Mouse (Mus musculus) CH12.LX (cell line): Measurements from ENCODE around the gene Hlcs. TPM values are rescaled to one million over a fixed set of nuclear protein-coding genes. Genes with fewer than 3 reads are reported as not detected.

Experiments used
- DNase-seq: peaks from one replicate; pipeline ENCODE4 v3.0.0-alpha.2; 2013; ENCODE audit errors: extremely low read depth
- H3K27ac ChIP-seq: 2 replicates; pipeline ENCODE4 v1.5.1; 2012; ENCODE audit warnings: low read depth, mild to moderate bottlenecking, control low read depth, moderate library complexity; ENCODE audit not compliant: insufficient read depth
- H3K27me3 ChIP-seq: replicated peaks from 2 replicates; pipeline ENCODE3; 2012; ENCODE audit warnings: inconsistent platforms
- H3K36me3 ChIP-seq, 2 experiments: replicated peaks in 1 of 2; 2 replicates each; pipeline versions ENCODE3 to v1.6.1; 2012; ENCODE audit warnings: inconsistent platforms in 1 of 2, low read length in 1 of 2, mild to moderate bottlenecking in 1 of 2, mixed read lengths in 1 of 2, moderate library complexity in 1 of 2; ENCODE audit not compliant: control insufficient read depth in 1 of 2, insufficient read depth in 1 of 2
- H3K4me1 ChIP-seq, 2 experiments: 2 replicates each; pipeline ENCODE4 v1.6.1; 2012; ENCODE audit warnings: inconsistent platforms in 1 of 2, moderate library complexity in 1 of 2; ENCODE audit not compliant: insufficient read depth in 2 of 2, control insufficient read depth in 1 of 2
- H3K4me2 ChIP-seq: 2 replicates; pipeline ENCODE4 v1.6.1; 2012; ENCODE audit warnings: low read depth, mild to moderate bottlenecking, control low read depth; ENCODE audit not compliant: poor library complexity, insufficient read depth, severe bottlenecking
- H3K4me3 ChIP-seq, 3 experiments: fragments of 150-350 bp in 1 of 3; sonication (generic) in 1 of 3; replicated peaks in 1 of 3; 2 replicates each; pipeline versions ENCODE3 to v1.5.1; 2011 to 2012; ENCODE audit warnings: low read depth in 2 of 3, low read length in 2 of 3, mild to moderate bottlenecking in 2 of 3, moderate library complexity in 2 of 3, control low read depth in 1 of 3, improper control_type of control experiment in 1 of 3, inconsistent platforms in 1 of 3, mixed read lengths in 1 of 3; ENCODE audit not compliant: poor library complexity in 1 of 3
- H3K79me2 ChIP-seq: replicated peaks from 2 replicates; pipeline ENCODE4 v1.6.1; 2012; ENCODE audit warnings: mild to moderate bottlenecking, moderate library complexity; ENCODE audit not compliant: control insufficient read depth, poor library complexity, insufficient read depth, severe bottlenecking; ENCODE audit errors: extremely low read depth
- H3K9ac ChIP-seq: 2 replicates; pipeline ENCODE4 v1.6.1; 2012; ENCODE audit warnings: low read depth, mild to moderate bottlenecking, control low read depth, moderate library complexity; ENCODE audit not compliant: insufficient read depth
- H3K9me3 ChIP-seq: replicated peaks from 2 replicates; pipeline ENCODE3; 2012; ENCODE audit warnings: low read length, inconsistent platforms, mixed read lengths
- JUN ChIP-seq: IDR thresholded peaks from 2 replicates; pipeline ENCODE4 v1.6.1; 2011; ENCODE audit warnings: low read depth, mild to moderate bottlenecking, low read length, improper control_type of control experiment, moderate library complexity; ENCODE audit not compliant: insufficient read depth
- NELFE ChIP-seq: IDR thresholded peaks from 2 replicates; pipeline ENCODE4 v1.6.1; 2011; ENCODE audit warnings: low read depth, low read length, improper control_type of control experiment
- NRF1 ChIP-seq: IDR thresholded peaks from 2 replicates; pipeline ENCODE4 v1.6.1; 2014; ENCODE audit warnings: low read depth, mild to moderate bottlenecking, inconsistent platforms, low read length, improper control_type of control experiment, moderate library complexity
- POLR2A ChIP-seq: IDR thresholded peaks from 2 replicates; pipeline ENCODE4 v1.6.1; 2011; ENCODE audit warnings: low read depth, mild to moderate bottlenecking, improper control_type of control experiment, low read length
- RCOR1 ChIP-seq: conservative IDR thresholded peaks from 2 replicates; pipeline ENCODE4 v1.6.1; 2012; ENCODE audit warnings: low read depth, mild to moderate bottlenecking, inconsistent platforms, low read length, improper control_type of control experiment
- SIN3A ChIP-seq: IDR thresholded peaks from 2 replicates; pipeline ENCODE4 v1.6.1; 2012; ENCODE audit warnings: low read length, improper control_type of control experiment, inconsistent platforms
- USF2 ChIP-seq: conservative IDR thresholded peaks from 2 replicates; pipeline ENCODE4 v1.6.1; 2011; ENCODE audit warnings: low read depth, low read length, improper control_type of control experiment
- dilution Hi-C: fragments of 300-500 bp; cut with MboI; formaldehyde crosslinking; loops from 2 replicates; pipeline ENCODE4 v1.14.3; 2020; ENCODE audit warnings: low sequenced_read_pairs; ENCODE audit not compliant: extremely low pct_unique_long_range_greater_than_20kb, extremely low pct_ligation_motif_present
- in situ Hi-C: fragments of 300-500 bp; cut with MboI; formaldehyde crosslinking; loops from 3 replicates; pipeline ENCODE4 v1.14.3; 2019; ENCODE audit warnings: low sequenced_read_pairs, low pct_ligation_motif_present, low pct_unique_long_range_greater_than_20kb, mixed read lengths
- polyA plus RNA-seq: library from polyadenylated mRNA; unstranded; fragments of >175 nt; gene quantifications from 2 replicates; pipeline ENCODE4 v1.2.1, GENCODE M21; 2012; ENCODE audit warnings: low read depth; ENCODE audit not compliant: insufficient read length
- total RNA-seq, 2 experiments: library from RNA; depleted of rRNA; stranded (reverse); fragments of 300-350 nt in 1 of 2; fragments of >200 nt in 1 of 2; gene quantifications; 2 replicates each; pipeline ENCODE4 v1.2.3; 2012 to 2014

Hlcs gene
- total and polyA plus RNA-seq, 3 experiments = 5.3 to 12.5 (median 9.4) TPM

GRCm38 (mm10) chr16:94079075-94079855 is 234.1 kb downstream of the Hlcs start:
- peaks cover 0 to 6% of the 10 kb centered on the region in 2 experiments; a peak in 2 of 4 replicates for H3K4me1 ChIP-seq
- H3K79me2 ChIP-seq = no peaks in the 10 kb centered on the region
- no peak overlapping the region for H3K4me3 ChIP-seq
- no peak overlapping the region for H3K9ac ChIP-seq
- in situ Hi-C loops = loop anchor here (5.0 kb wide), 1 partner anchor 33 kb away; no protein-coding TSS in a partner anchor
- no peak for TF ChIP-seq POLR2A
- TF ChIP-seq NELFE = no peak
- no peak for TF ChIP-seq SIN3A
- TF ChIP-seq RCOR1 = no peak
- no peak for TF ChIP-seq USF2
- no peak for TF ChIP-seq NRF1
- no peak for TF ChIP-seq JUN
- no peaks in the 10 kb centered on the region for H3K27me3 ChIP-seq
- no peaks in the 10 kb centered on the region for H3K36me3 ChIP-seq
- no peak overlapping the region for H3K4me2 ChIP-seq
- H3K27ac ChIP-seq = no peak overlapping the region
- dilution Hi-C loops = no loop called here
- no peak for DNase-seq
- peaks cover 10% of the 10 kb centered on the region for H3K9me3 ChIP-seq

Other genes with a start within 250 kb of the Hlcs start
- not detected in 2 replicates for gene Sim2, start 228.6 kb downstream of the Hlcs start, total RNA-seq (2012; rRNA removed)
- not detected in 2 replicates for gene Sim2, start 228.6 kb downstream of the Hlcs start, total RNA-seq (2014; rRNA removed)
- not detected in 2 replicates for gene Sim2, start 228.6 kb downstream of the Hlcs start, polyA plus RNA-seq
- gene Ripply3, start 14.8 kb upstream of the Hlcs start, total RNA-seq (2012; rRNA removed) = 6.1 and 6.5 TPM in 2 replicates
- 0.20 and 0.28 TPM in 2 replicates for gene Ripply3, start 14.8 kb upstream of the Hlcs start, total RNA-seq (2014; rRNA removed)
- gene Ripply3, start 14.8 kb upstream of the Hlcs start, polyA plus RNA-seq = 1.0 and 1.3 TPM in 2 replicates
- 65.2 and 74.5 TPM in 2 replicates for gene Ttc3, start 57.0 kb upstream of the Hlcs start, total RNA-seq (2012; rRNA removed)
- gene Ttc3, start 57.0 kb upstream of the Hlcs start, total RNA-seq (2014; rRNA removed) = 59.0 TPM in 2 replicates
- 67.7 and 73.4 TPM in 2 replicates for gene Ttc3, start 57.0 kb upstream of the Hlcs start, polyA plus RNA-seq
- 55.9 and 63.8 TPM in 2 replicates for gene Pigp, start 58.3 kb upstream of the Hlcs start, total RNA-seq (2012; rRNA removed)
- gene Pigp, start 58.3 kb upstream of the Hlcs start, total RNA-seq (2014; rRNA removed) = 163 and 167 TPM in 2 replicates
- 103 and 104 TPM in 2 replicates for gene Pigp, start 58.3 kb upstream of the Hlcs start, polyA plus RNA-seq
- 46.9 and 47.8 TPM in 2 replicates for gene Vps26c, start 213.3 kb upstream of the Hlcs start, total RNA-seq (2012; rRNA removed)
- gene Vps26c, start 213.3 kb upstream of the Hlcs start, total RNA-seq (2014; rRNA removed) = 74.4 and 75.5 TPM in 2 replicates
- 40.0 and 43.5 TPM in 2 replicates for gene Vps26c, start 213.3 kb upstream of the Hlcs start, polyA plus RNA-seq